Mouse (Mus musculus): ENCODE measurements around the gene Rabl6.

The Rabl6 gene

DNA sequence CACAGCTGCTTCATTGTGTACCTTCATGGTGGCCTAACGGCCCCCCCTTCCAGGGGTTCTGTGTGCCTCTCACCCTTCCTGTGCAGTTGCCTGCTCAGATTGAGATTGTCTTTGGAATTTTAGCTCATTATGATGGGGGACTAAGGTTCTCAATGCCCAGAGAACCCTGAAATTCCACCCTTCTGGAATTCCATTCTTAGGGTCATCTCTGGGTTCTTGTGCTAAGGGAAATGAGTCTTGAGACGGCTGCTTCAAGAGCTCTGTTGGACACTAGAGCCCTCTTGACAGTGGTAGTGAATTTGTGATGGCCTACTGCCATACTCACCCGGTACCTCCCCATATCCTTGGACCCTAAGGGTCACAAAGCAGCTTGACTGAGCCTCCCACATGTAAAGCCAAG lies 9.3 kb upstream of the Rabl6 start, which contains the start of gene Ccdc183:
Gene Ccdc183 (minus strand): TSS at position 101 of the 400 bp plus-strand sequence.
- no peaks in the 10 kb centered on the region for H3K27me3 ChIP-seq (ENCODE audit: control insufficient read depth, insufficient read depth, low read length, poor library complexity, severe bottlenecking)
- no peaks in the 10 kb centered on the region for H3K36me3 ChIP-seq (ENCODE audit: control insufficient read depth, insufficient read depth, low read length, poor library complexity, severe bottlenecking)
- no peak for DNase-seq (ENCODE audit: low read depth, low spot score)

DNA sequence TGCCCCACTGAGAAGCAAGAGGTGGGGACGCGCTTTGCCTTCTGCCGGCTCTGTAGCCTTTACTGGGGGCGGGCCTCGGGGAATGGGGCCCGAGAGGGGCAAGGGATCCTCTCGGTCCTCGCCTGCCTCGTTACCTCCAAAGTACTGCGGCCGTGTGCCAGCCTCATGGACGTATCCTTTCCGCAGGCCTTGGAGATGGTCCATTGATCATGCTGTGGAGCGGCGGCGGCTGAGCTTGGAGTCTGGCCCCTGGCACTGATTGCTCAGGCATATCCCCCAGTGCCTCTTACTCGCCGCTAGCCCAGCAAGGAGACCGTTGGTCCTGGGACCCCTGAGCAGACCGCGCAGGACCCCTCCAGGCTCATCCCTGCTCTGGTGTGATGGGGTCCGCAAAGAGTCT lies 8.1 kb upstream of the Rabl6 start:
- DNase-seq (ENCODE audit: low read depth, low spot score): no peak
- no peaks in the 10 kb centered on the region for H3K27me3 ChIP-seq (ENCODE audit: control insufficient read depth, insufficient read depth, low read length, poor library complexity, severe bottlenecking)
- H3K36me3 ChIP-seq (ENCODE audit: control insufficient read depth, insufficient read depth, low read length, poor library complexity, severe bottlenecking): no peaks in the 10 kb centered on the region

DNA sequence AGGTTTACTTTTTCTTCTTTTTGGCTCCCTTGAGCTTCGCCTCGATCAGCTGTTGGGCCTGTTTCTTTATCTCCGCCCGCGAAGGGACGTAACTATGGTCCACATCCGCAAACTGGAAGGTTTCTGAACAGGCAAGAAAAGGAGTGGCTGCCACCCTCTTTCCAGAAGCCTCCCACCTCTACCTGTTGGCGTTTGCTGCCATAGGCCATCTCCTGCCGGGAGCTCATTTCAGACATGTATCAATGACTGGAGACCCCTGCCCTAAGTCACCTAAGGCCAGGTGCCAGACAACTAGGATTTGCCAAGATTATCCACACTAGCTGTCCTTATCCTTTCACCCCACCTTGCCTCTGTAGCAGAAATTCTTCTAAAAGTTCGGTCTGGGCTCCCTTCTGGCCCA lies 350 bp upstream of the Rabl6 start:
- Histone ChIP-seq H3K27me3 (ENCODE audit: control insufficient read depth, insufficient read depth, low read length, poor library complexity, severe bottlenecking) (no peaks in the 10 kb centered on the region), H3K36me3 (ENCODE audit: control insufficient read depth, insufficient read depth, low read length, poor library complexity, severe bottlenecking) (no peaks in the 10 kb centered on the region)
- DNase-seq (ENCODE audit: low read depth, low spot score): no peak

DNA sequence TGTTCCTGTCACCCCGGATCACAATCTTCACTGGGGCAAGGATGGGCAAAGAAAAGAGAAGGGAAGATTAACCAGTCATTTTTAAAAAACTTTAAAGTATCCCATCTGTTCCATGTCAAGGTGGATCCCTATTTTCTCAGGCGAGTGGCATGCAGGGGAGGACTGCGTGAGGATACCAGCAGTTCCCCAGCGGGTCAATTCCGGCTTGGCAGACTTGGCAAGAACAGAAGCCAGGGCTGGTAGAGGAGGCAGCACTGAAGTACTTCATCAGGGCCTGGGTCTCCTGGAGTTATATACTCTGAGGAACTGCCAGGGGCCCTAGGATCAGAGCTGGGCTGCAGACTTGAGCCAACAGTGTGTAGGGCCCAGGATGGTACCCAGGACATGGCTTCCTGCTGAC lies 5.8 kb downstream of the Rabl6 start:
- Histone ChIP-seq H3K36me3 (ENCODE audit: control insufficient read depth, insufficient read depth, low read length, poor library complexity, severe bottlenecking) (peaks cover 6% of the 10 kb centered on the region), H3K27me3 (ENCODE audit: control insufficient read depth, insufficient read depth, low read length, poor library complexity, severe bottlenecking) (no peaks in the 10 kb centered on the region)
- no peak for DNase-seq (ENCODE audit: low read depth, low spot score)

GRCm38 (mm10) chr2:25600037-25600436 lies 8.3 kb downstream of the Rabl6 start:
- H3K27me3 ChIP-seq (ENCODE audit: control insufficient read depth, insufficient read depth, low read length, poor library complexity, severe bottlenecking): no peaks in the 10 kb centered on the region
- peaks cover 14% of the 10 kb centered on the region for H3K36me3 ChIP-seq (ENCODE audit: control insufficient read depth, insufficient read depth, low read length, poor library complexity, severe bottlenecking)
- no peak for DNase-seq (ENCODE audit: low read depth, low spot score)

GRCm38 (mm10) chr2:25598749-25599148 lies 9.6 kb downstream of the Rabl6 start:
- H3K36me3 ChIP-seq (ENCODE audit: control insufficient read depth, insufficient read depth, low read length, poor library complexity, severe bottlenecking): peaks cover 14% of the 10 kb centered on the region
- no peaks in the 10 kb centered on the region for H3K27me3 ChIP-seq (ENCODE audit: control insufficient read depth, insufficient read depth, low read length, poor library complexity, severe bottlenecking)
- no peak for DNase-seq (ENCODE audit: low read depth, low spot score)

- H3K36me3 ChIP-seq (ENCODE audit: control insufficient read depth, insufficient read depth, low read length, poor library complexity, severe bottlenecking): peaks cover 14% of the 10 kb centered on the region
- no peak for DNase-seq (ENCODE audit: low read depth, low spot score)
- H3K27me3 ChIP-seq (ENCODE audit: control insufficient read depth, insufficient read depth, low read length, poor library complexity, severe bottlenecking): no peaks in the 10 kb centered on the region
These were observed 11.4 kb downstream of the Rabl6 start for GRCm38 (mm10) chr2:25596765-25597510.

- H3K36me3 ChIP-seq (ENCODE audit: control insufficient read depth, insufficient read depth, low read length, poor library complexity, severe bottlenecking): peaks cover 8% of the 10 kb centered on the region
- H3K27me3 ChIP-seq (ENCODE audit: control insufficient read depth, insufficient read depth, low read length, poor library complexity, severe bottlenecking): no peaks in the 10 kb centered on the region
- DNase-seq (ENCODE audit: low read depth, low spot score): peak; percentile 57
These were observed 16.5 kb downstream of the Rabl6 start for GRCm38 (mm10) chr2:25591863-25592262.

DNA sequence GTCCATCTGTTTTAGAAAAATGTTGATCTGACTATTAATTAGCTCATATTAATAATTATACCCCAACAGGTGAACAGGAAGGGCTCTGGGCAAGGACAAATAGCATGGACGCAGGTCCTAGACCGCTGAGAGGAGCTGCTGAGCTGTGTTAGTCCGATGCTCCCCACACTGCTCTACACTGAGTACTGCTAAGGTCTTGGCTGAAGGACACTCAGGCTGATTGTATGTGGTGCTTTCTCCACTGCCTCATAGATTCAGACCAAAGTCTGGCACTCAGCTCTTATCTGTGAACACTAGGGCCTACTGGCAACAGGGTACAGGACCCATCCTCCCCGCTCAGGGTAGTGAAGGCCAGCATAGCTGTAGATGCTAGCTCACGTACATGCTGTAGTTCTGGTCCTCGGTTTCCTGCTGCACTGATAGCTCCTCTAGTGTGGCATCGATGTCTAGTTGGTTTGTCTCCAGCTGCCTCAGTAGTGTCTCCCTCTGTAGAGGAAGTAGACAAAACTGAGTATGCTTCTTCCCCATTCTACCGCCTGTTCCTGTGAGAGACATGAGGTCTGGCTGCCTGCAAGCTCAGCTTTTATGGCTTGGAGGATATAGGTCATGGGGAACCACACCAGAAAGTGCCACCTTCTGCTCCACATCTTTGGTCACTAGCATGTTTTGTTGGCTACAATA lies 20.0 kb downstream of the Rabl6 start:
- Histone ChIP-seq H3K36me3 (ENCODE audit: control insufficient read depth, insufficient read depth, low read length, poor library complexity, severe bottlenecking) (no peaks in the 10 kb centered on the region), H3K27me3 (ENCODE audit: control insufficient read depth, insufficient read depth, low read length, poor library complexity, severe bottlenecking) (no peaks in the 10 kb centered on the region)
- no peak for DNase-seq (ENCODE audit: low read depth, low spot score)

DNA sequence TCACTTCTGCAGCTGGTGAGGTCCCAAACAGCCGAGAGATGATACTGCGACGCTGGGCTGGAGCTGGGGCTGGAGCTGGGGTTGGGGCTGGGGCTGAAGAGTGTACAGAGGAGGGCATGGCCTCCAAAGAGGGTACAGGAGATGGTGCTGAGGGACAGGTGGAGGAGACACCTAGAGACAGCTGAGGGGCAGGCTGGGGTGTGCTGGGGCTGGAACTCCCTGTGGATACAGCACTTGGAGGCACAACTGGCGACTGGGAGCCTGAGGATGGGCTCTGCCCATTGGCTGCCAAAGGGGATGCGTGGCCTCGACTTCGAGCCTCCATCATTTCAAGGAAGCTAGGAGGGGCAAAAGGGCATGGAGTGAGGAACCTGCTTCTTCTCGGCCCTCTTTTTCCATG lies 21.0 kb downstream of the Rabl6 start:
- Histone ChIP-seq H3K27me3 (ENCODE audit: control insufficient read depth, insufficient read depth, low read length, poor library complexity, severe bottlenecking) (no peaks in the 10 kb centered on the region), H3K36me3 (ENCODE audit: control insufficient read depth, insufficient read depth, low read length, poor library complexity, severe bottlenecking) (no peaks in the 10 kb centered on the region; the same call in 1 of the 2 replicates)
- no peak for DNase-seq (ENCODE audit: low read depth, low spot score)

GRCm38 (mm10) chr2:25585601-25586000 lies 22.7 kb downstream of the Rabl6 start:
- H3K27me3 ChIP-seq (ENCODE audit: control insufficient read depth, insufficient read depth, low read length, poor library complexity, severe bottlenecking): no peaks in the 10 kb centered on the region

DNA sequence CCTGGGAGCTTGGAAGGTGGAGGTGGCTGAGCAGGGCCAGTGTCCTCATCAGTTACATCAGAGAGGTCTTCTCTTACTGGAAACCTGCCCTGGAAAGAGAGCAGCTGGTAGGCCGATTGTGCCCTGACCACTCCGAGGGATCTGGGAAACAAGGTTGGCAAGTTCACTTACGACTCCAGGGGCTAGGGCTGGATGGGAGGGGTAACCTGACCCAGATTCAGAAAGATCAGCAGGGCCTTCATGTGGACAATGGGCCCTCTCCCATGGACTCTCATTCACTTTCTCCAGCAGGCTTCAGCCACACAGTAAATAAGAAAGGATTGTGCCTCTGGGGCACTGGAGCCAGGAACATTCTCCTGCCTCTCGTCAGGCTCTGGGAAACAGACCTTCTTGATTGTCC lies 23.5 kb downstream of the Rabl6 start:
- H3K36me3 ChIP-seq (ENCODE audit: control insufficient read depth, insufficient read depth, low read length, poor library complexity, severe bottlenecking): no peaks in the 10 kb centered on the region; the same call in 1 of the 2 replicates
- H3K27me3 ChIP-seq (ENCODE audit: control insufficient read depth, insufficient read depth, low read length, poor library complexity, severe bottlenecking): no peaks in the 10 kb centered on the region
- DNase-seq (ENCODE audit: low read depth, low spot score): no peak

More at GRCm38 (mm10) chr2:25585601-25586000, 22.7 kb downstream of the Rabl6 start:
- no peaks in the 10 kb centered on the region; the same call in 1 of the 2 replicates for H3K36me3 ChIP-seq (ENCODE audit: control insufficient read depth, insufficient read depth, low read length, poor library complexity, severe bottlenecking)
- no peak for DNase-seq (ENCODE audit: low read depth, low spot score)

DNA sequence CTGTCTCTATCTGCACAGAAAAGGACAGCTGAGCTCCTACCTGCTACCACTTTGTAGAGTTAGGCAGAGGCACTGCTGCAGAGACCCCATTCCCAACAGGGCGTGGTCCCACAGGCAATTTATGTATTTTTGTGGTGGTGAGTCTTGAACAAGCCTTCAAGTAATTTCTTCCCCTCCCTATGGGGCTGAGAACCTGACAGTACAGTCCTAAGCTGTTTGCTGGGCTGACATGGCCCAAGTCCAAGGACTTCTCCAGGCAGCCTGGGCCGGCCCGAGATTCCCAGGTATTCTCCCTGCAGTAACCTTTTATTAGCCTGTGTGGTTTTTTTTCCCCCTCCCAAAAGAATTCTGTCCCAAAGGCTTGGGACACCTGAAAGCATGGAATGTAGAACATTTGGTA lies 24.2 kb downstream of the Rabl6 start:
- no peaks in the 10 kb centered on the region; the same call in 1 of the 2 replicates for H3K36me3 ChIP-seq (ENCODE audit: control insufficient read depth, insufficient read depth, low read length, poor library complexity, severe bottlenecking)
- no peaks in the 10 kb centered on the region for H3K27me3 ChIP-seq (ENCODE audit: control insufficient read depth, insufficient read depth, low read length, poor library complexity, severe bottlenecking)
- DNase-seq (ENCODE audit: low read depth, low spot score): no peak

GRCm38 (mm10) chr2:25583571-25583970 lies 24.8 kb downstream of the Rabl6 start:
- Histone ChIP-seq H3K27me3 (ENCODE audit: control insufficient read depth, insufficient read depth, low read length, poor library complexity, severe bottlenecking) (no peaks in the 10 kb centered on the region), H3K36me3 (ENCODE audit: control insufficient read depth, insufficient read depth, low read length, poor library complexity, severe bottlenecking) (no peaks in the 10 kb centered on the region; the same call in 1 of the 2 replicates)
- no peak for DNase-seq (ENCODE audit: low read depth, low spot score)

DNA sequence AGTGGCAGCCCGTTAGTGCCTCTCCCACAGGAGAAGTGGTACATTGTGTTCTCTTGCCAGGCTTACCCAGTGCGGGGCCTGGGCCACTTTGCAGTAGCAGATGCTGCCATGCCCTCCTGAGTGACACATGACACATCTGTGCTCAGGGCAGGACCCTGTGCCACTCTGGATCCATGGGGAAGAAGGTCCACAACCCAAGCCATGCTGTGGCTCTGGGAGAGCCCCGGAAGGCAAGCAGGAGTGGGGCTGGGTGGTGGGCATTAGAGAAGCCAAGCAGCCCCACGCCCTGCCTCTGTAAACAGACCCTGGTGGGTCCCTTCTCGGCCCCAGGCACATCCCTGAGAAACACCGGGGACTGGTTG lies 25.2 kb downstream of the Rabl6 start:
- no peaks in the 10 kb centered on the region for H3K27me3 ChIP-seq (ENCODE audit: control insufficient read depth, insufficient read depth, low read length, poor library complexity, severe bottlenecking)
- H3K36me3 ChIP-seq (ENCODE audit: control insufficient read depth, insufficient read depth, low read length, poor library complexity, severe bottlenecking): no peaks in the 10 kb centered on the region; the same call in 1 of the 2 replicates
- DNase-seq (ENCODE audit: low read depth, low spot score): no peak
